Mouse (Mus musculus) kidney, embryonic 16.5 days (tissue): ENCODE results near the gene Trim65. TPM values are rescaled to one million over a fixed set of nuclear protein-coding genes. Genes with fewer than 3 reads are reported as not detected.
"Not testable (repeated sequence)": the region's sequence is repeated elsewhere in the genome, so short reads cannot be mapped to it uniquely, and the experiment has no call there.

ENCODE experiments used
- ATAC-seq: fragments of 200-750 bp; cut with Nextera tagmentation; 2 replicates; pipeline ENCODE4 v1.8.0; 2017; ENCODE audit warnings: moderate TSS enrichment; ENCODE audit not compliant: low FRiP score, low TSS enrichment
- H3K27ac ChIP-seq: fragments of 300-500 bp; sonication (generic); 2 replicates; pipeline ENCODE4 v1.5.1; 2014; ENCODE audit warnings: low read length
- H3K27me3 ChIP-seq: fragments of 300-500 bp; sonication (generic); 2 replicates; pipeline ENCODE4 v1.6.1; 2014; ENCODE audit warnings: low read length, control low read depth, mixed read lengths; ENCODE audit not compliant: insufficient read depth
- H3K36me3 ChIP-seq: fragments of 300-500 bp; sonication (generic); 2 replicates; pipeline ENCODE4 v1.6.1; 2014; ENCODE audit warnings: low read length, control low read depth, mixed read lengths; ENCODE audit not compliant: insufficient read depth
- H3K4me1 ChIP-seq: fragments of 300-500 bp; sonication (generic); 2 replicates; pipeline ENCODE4 v1.6.1; 2014; ENCODE audit warnings: low read length, control low read depth, mixed read lengths; ENCODE audit not compliant: insufficient read depth
- H3K4me2 ChIP-seq: fragments of 300-500 bp; sonication (generic); replicated peaks from 2 replicates; pipeline ENCODE4 v1.6.1; 2014; ENCODE audit warnings: low read depth, low read length
- H3K4me3 ChIP-seq: fragments of 300-500 bp; sonication (generic); 2 replicates; pipeline ENCODE4 v1.5.1; 2014; ENCODE audit warnings: mild to moderate bottlenecking, low read length
- H3K9ac ChIP-seq: fragments of 300-500 bp; sonication (generic); replicated peaks from 2 replicates; pipeline ENCODE4 v1.6.1; 2014; ENCODE audit warnings: low read length
- H3K9me3 ChIP-seq: fragments of 300-500 bp; sonication (generic); 2 replicates; pipeline ENCODE4 v1.6.1; 2016; ENCODE audit warnings: low read length, control low read depth
- WGBS: fragments of 180-500 bp; shearing (Covaris S2); extraction: QIAGEN DNeasy Blood & Tissue Kit; methylation state at CpG from one replicate; pipeline ENCODE4 v1.1.7; 2014; 5-methylcytosine and 5-hydroxymethylcytosine counted together
- polyA plus RNA-seq: library from polyadenylated mRNA; unstranded; fragments of >200 nt; fragmentation: Nextera tagmentation; extraction: Ambion mirVana; gene quantifications from 2 replicates; pipeline ENCODE4 v1.2.1, GENCODE M21; 2015

Trim65 gene
- polyA plus RNA-seq, 1 experiment from 2014 or later, result 4.9 TPM

DNA sequence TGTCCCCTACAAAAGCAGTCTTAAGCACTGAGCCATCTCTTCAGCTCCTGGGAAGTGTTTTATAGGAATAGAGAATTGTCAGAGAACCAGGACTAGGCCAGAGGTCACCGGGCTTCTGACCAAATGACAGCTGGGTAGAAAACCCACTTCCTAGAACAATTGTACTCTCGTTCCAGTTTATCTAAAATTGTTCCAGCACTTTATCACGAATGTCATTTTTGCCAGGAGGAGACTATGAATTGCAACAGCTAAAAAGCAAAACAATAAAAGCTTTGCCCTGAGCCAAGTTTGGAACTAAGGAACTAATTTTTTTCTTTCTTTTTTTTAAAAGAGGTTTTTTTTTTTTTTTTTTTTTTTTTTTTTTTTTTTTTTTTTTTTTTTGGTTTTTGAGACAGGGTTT lies 35.4 kb downstream of the Trim65 start:
- ATAC-seq, result no peak

DNA sequence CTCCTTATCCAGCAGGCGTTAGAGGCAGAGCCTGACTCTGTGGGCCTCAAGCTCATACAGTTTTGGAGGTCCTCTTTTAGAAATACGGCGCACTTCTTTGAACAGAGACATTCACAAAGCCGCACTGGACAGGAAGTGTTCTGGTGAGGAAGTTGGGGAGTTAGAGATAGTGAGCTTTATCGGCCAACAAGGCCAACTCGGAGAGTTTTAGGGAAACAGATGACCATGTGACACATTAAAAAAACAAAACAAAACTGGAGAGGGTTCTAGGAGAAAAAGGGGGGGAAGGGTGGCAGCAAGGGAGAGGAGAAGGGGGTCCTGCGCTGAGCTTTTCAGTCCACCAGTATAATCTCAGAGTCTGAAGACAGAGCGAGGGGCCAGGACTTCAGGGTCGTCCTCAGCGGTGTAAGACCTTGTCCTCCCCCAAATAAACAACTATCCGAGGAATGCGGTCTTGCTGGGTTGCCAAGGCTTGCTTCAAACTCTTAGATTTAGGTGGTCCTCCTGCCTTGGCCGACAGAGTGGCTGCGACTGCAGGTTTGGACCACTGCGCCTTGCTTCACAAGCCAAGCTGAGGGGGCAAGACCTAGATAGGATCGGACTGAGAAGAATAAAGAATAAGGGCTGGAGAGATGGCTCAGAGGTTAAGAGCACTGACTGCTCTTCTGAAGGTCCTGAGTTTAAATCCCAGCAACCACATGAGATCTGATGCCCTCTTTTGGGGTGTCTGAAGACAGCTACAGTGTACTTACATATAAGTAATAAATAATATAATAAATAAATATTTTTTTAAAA lies 37.0 kb downstream of the Trim65 start:
- Histone ChIP-seq H3K9me3 (peaks cover 5% of the 10 kb centered on the region; the same call in 1 of the 2 replicates), H3K27me3 (no peaks in the 10 kb centered on the region), H3K4me2 (no peak overlapping the region), H3K9ac (peak overlapping the region; percentile 15; the same call in 1 of the 2 replicates), H3K36me3 (no peaks in the 10 kb centered on the region), H3K4me3 (no peak overlapping the region), H3K27ac (peak overlapping the region; percentile 73), H3K4me1 (peaks cover 10% of the 10 kb centered on the region)
- 48% methylated on average over 16 of the region's 16 CpGs for WGBS
- ATAC-seq, result no peak

More for the DNA sequence above, 35.4 kb downstream of the Trim65 start:
- H3K27ac ChIP-seq, result peak overlapping the region; percentile 20; the same call in 1 of the 2 replicates
- H3K27me3 ChIP-seq, result no peaks in the 10 kb centered on the region
- no peak overlapping the region for H3K4me3 ChIP-seq
- no peaks in the 10 kb centered on the region for H3K36me3 ChIP-seq
- H3K9ac ChIP-seq, result no peak overlapping the region
- no peak overlapping the region for H3K4me2 ChIP-seq
- WGBS, result 72% methylated on average over 3 of the region's 3 CpGs
- H3K9me3 ChIP-seq, result peaks cover 5% of the 10 kb centered on the region; the same call in 1 of the 2 replicates
- peaks cover 26% of the 10 kb centered on the region for H3K4me1 ChIP-seq

DNA sequence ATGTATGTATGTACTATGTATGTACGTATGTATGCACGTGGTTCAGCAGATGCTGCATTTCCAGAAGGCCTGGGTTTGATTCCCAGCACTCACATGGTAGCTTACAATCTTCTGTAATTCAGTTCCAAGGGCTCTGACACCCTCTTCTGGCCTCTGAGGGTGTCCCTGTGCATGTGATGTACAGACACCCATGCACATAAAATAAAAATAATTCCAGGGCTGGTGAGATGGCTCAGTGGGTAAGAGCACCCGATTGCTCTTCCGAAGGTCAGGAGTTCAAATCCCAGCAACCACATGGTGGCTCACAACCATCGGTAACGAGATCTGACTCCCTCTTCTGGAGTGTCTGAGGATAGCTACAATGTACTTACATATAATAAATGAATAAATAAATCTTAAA lies 38.0 kb downstream of the Trim65 start:
- not testable (repeated sequence) for H3K4me2 ChIP-seq, H3K4me1 ChIP-seq

DNA sequence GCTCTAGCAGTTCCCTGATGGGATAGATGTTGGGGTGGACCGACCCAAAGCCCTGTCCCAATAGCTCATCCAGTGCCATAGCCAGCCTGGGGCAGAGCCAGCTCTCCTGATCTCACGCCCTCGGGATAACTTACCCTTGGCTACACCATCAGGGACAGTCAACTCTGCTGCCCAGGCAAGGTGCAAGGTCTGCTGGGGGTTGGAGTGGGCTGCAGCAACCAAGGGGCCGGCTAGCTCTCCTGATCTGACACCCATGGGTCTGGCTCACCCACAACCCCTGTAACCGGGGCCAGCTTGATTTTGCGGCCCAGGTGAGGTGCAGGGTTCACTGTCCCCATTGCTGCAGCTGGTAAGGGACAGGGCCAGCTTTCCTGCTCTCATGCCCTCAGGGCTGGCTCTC lies 39.3 kb downstream of the Trim65 start:
- no peak for ATAC-seq
- Histone ChIP-seq H3K27me3 (no peaks in the 10 kb centered on the region), H3K9me3 (peaks cover 2% of the 10 kb centered on the region; the same call in 1 of the 2 replicates), H3K4me1 (peaks cover 13% of the 10 kb centered on the region; the same call in 1 of the 2 replicates), H3K36me3 (no peaks in the 10 kb centered on the region), H3K4me2 (no peak overlapping the region), H3K9ac (no peak overlapping the region), H3K27ac (no peak overlapping the region), H3K4me3 (no peak overlapping the region)
- 82% methylated on average over 6 of the region's 6 CpGs for WGBS

More for the DNA sequence above, 38.0 kb downstream of the Trim65 start:
- not testable (repeated sequence) for H3K9ac ChIP-seq, H3K27me3 ChIP-seq, H3K27ac ChIP-seq, H3K9me3 ChIP-seq, ATAC-seq, H3K36me3 ChIP-seq, H3K4me3 ChIP-seq
- 90% methylated on average over 6 of the region's 6 CpGs for WGBS

DNA sequence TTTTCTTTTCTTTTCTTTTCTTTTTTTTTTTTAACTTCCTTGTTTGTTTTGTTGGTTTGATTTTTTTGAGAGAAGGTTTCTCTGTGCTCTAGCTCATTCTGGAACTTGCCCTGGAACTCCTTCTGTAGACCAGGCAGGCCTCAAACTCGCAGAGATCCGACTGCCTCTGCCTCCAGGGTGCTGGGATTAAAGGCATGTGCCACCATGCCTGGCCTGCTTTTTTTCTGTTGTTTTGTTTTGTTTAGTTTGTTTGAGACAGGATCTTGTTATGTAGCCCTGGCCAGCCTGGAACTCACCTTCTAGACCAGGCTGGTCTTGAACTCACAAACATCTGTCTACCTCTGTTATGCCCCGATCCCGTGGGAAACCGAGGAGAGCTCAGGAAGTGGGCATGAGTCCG lies 41.4 kb downstream of the Trim65 start:
- no peak overlapping the region for H3K4me3 ChIP-seq
- ATAC-seq, result no peak
- 91% methylated on average over 6 of the region's 6 CpGs for WGBS

DNA sequence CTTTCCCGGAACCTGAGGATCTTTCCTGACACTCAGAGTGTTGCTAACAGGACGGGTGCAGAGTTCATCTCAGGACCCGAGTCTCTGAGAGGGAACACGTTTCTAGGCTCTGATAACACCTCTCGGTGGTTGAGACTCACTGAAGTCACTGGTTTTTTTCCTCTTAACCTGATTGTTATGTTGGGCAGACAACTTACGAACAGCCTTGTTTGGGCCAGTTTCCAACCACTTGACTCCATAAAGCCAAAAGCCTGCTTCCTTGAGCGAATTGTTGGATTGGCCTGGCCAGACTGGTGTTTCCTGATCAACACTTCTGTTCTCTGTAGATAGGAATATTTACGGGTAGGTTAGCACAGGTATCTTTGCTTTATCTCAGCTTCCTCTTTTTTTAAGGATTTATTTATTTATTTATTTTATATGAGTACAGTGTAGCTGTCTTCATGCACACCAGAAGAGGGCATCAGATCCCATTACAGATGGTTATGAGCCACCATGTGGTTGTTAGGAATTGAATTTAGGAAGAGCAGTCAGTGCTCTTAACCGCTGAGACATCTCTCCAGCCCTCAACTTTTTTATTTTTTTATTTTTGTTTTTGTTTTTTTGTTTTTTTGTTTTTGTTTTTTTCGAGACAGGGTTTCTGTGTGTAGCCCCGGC lies 42.1 kb downstream of the Trim65 start:
- H3K4me3 ChIP-seq, result no peak overlapping the region
- 80% methylated on average over 11 of the region's 11 CpGs for WGBS
- no peak overlapping the region; the same call in 1 of the 2 replicates for H3K27ac ChIP-seq
- H3K27me3 ChIP-seq, result no peaks in the 10 kb centered on the region
- H3K4me1 ChIP-seq, result peaks cover 17% of the 10 kb centered on the region
- no peaks in the 10 kb centered on the region for H3K9me3 ChIP-seq
- H3K9ac ChIP-seq, result no peak overlapping the region
- no peak for ATAC-seq
- H3K4me2 ChIP-seq, result no peak overlapping the region
- H3K36me3 ChIP-seq, result peaks cover under 1% of the 10 kb centered on the region; the same call in 1 of the 2 replicates

More for the DNA sequence above, 41.4 kb downstream of the Trim65 start:
- H3K4me2 ChIP-seq, result no peak overlapping the region
- no peaks in the 10 kb centered on the region for H3K9me3 ChIP-seq
- no peaks in the 10 kb centered on the region for H3K36me3 ChIP-seq
- H3K4me1 ChIP-seq, result peaks cover 21% of the 10 kb centered on the region
- no peak overlapping the region for H3K27ac ChIP-seq
- H3K9ac ChIP-seq, result no peak overlapping the region
- no peaks in the 10 kb centered on the region for H3K27me3 ChIP-seq

DNA sequence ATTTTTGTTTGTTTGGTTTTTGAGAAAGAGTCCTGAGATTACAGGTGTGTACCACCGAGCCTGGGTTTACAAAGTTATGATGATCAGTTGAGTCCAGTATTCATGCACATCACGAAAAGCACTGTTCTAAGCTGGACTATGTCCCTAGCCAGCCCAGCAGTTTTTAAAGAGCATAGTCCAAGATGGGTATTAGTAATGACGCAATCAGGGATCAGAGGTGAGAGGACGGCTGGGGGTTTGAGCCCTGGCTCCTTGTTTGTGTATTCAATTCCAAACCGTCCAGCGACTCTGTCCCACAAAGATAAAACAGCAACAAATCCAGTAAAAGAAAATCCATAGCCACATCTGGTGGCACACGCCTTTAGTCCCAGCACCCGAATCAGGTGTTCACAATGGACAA lies 42.7 kb downstream of the Trim65 start:
- ATAC-seq, result no peak
- Histone ChIP-seq H3K9me3 (no peaks in the 10 kb centered on the region), H3K27me3 (no peaks in the 10 kb centered on the region), H3K4me3 (no peak overlapping the region), H3K36me3 (peaks cover 8% of the 10 kb centered on the region), H3K9ac (no peak overlapping the region), H3K4me1 (peaks cover 16% of the 10 kb centered on the region), H3K27ac (peak overlapping the region; percentile 87; the same call in 1 of the 2 replicates), H3K4me2 (peak overlapping the region; percentile 61)
- 88% methylated on average over 8 of the region's 8 CpGs for WGBS

DNA sequence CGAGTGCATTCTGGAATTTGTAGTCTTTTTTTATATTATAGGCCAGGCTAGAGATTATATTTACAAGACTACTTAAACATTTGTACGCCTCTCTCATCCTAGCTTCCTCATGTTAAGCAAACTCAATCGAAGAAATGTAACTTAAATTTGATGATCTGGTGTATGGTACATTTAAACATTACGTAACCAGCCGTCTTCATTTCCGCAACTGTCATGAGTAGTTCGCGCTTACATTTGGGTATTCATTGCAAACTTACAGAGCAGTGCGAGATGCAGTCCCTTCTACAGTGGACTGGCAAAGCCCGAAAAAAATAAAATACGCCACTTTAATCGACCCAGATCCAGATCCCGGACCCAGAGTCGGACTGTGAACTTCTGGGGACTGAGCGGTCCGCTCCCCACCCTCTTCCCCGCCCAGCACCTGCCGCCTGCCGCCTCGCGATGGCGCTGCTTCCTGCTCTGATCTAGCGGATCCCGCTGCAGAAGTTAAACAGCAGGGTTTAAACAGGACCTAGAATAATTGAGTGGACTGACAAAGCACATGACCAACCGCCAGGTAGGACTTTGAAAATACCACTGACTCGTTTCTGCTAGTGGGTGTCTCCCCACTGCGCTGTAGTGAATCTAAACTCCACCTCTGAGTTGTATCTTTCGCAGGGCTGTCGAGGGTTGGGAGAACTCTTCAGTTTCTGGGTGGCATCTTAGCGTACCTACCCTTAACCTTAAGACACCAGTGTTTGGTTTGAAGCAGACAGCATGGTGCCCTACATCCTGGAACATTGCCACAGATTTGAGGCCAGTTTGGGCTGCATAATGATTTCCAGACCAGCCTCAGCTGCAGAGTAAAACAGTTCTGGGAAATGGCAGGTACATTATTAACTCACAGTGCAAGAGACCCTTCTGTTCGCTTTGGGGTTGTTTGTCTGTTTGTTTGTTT lies 43.5 kb downstream of the Trim65 start:
- H3K27ac ChIP-seq, result peak overlapping the region; percentile 87
- H3K27me3 ChIP-seq, result no peaks in the 10 kb centered on the region
- H3K36me3 ChIP-seq, result peaks cover 12% of the 10 kb centered on the region
- peak; percentile 82 for ATAC-seq
- peak overlapping the region; percentile 61 for H3K4me2 ChIP-seq
- 3% methylated on average over 31 of the region's 31 CpGs for WGBS
- no peaks in the 10 kb centered on the region for H3K9me3 ChIP-seq
- peak overlapping the region; percentile 64 for H3K9ac ChIP-seq
- peak overlapping the region; percentile 55 for H3K4me3 ChIP-seq
- peaks cover 16% of the 10 kb centered on the region for H3K4me1 ChIP-seq
